Mouse (Mus musculus) urinary bladder, postnatal 10 days (tissue): ENCODE data around the gene Ccdc148.

Source experiments
- DNase-seq: peaks from one replicate; pipeline ENCODE4 v3.0.0; 2022; ENCODE audit warnings: low spot score

Gene Ccdc148

GRCm38 (mm10) chr2:59049686-59050085, 110.8 kb downstream of the Ccdc148 start:
- DNase-seq: no peak

GRCm38 (mm10) chr2:59048775-59049451, 111.6 kb downstream of the Ccdc148 start:
- DNase-seq: no peak

DNA sequence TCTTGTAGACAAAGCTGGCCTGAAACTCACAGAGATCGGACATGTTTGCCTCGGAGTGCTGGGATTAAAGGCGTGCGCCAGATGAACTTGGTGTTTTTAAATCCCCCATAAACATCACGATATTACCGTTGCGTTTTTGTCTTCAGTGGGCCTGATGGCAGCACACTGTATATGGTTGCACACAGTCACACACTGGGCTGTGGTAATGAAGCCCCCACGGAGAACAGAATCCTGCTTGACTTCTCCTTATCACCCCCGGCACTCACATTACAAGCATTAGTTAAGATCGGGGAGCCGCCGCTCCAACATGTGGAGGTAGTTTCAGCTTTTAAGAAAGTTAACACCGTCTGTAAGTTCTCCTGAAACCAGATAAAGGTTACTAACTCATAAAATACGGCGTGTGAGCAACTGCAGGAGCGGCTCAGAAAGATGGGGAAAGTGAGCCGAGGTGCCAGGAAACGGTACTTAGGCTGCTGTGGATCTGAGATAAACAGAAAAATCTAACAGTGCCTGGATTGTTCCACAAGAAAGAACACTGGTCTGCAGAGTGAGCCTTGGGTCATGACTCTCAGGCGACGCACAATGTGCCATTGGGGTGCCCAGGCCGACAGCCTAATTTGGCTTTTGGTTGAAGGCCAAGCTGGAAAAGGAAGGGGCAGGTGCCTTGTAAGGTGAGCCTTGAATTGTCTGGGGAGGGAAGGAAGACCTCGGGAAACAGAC, 117.0 kb downstream of the Ccdc148 start:
- no peak for DNase-seq

GRCm38 (mm10) chr2:59042616-59043015, 117.9 kb downstream of the Ccdc148 start:
- no peak for DNase-seq

- DNase-seq: no peak
Measured at GRCm38 (mm10) chr2:59036433-59036832, 124.0 kb downstream of the Ccdc148 start.

GRCm38 (mm10) chr2:59035206-59035605, 125.3 kb downstream of the Ccdc148 start:
- no peak for DNase-seq

GRCm38 (mm10) chr2:59034281-59034680, 126.2 kb downstream of the Ccdc148 start:
- no peak for DNase-seq

- DNase-seq: no peak
Measured at GRCm38 (mm10) chr2:59024558-59024957, 135.9 kb downstream of the Ccdc148 start.

GRCm38 (mm10) chr2:59007356-59007755, 153.1 kb downstream of the Ccdc148 start:
- no peak for DNase-seq

DNA sequence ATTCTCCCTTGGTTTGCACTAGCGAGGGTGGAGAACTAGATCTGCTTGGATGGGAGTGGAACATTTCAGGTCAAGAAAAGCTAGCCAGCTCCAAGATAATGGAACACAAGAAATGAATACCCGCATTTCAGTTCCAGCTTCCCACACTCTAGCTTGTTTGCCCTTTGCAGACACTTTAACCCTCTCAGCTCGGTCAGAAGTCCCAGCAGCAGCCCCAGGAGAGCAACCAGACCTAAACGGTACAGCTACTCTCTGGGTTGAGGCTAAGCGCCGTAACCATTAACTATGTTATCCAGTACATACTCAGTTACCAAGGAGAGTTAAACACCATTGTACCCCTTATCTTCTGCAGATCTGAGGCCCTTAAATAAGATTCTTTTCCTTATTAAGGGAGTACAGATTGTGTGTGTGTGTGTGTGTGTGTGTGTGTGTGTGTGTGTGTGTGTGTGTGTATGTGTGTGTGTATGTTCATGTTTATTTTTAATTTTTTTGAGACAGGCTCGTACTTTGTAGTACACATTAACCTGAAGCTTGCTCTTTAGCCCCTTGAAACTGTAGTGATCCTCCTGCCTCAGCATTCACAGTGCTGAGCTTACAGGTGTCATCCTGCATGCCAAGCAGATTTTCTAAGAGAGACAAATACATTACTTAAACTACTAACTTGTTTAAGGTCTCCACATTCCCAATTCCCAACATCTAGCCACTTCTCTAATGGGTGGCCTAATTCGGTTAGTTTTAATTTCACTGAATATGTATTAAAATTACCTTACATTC, 153.7 kb downstream of the Ccdc148 start:
- DNase-seq: no peak

DNA sequence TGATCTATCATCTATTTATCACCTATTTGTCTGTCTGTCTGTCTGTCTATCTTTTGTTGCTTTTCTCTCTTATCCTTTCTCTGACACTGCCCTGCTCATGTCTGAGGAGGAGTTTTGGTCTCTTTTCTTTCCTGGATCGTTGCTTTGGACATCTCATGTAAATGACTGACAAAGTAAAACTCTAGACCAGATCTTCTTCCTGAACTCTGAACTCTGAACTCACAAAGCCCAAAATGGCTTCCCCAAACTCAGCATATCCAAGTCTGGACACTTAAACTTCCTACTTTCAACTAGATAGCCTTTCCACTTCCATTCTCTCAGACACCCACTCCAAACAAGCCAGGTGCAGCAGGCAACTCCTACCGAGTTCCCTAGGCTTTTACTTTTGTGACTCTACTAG, 163.3 kb downstream of the Ccdc148 start:
- DNase-seq: no peak

- DNase-seq: no peak
Measured at GRCm38 (mm10) chr2:58992431-58993191, 167.9 kb downstream of the Ccdc148 start.

DNA sequence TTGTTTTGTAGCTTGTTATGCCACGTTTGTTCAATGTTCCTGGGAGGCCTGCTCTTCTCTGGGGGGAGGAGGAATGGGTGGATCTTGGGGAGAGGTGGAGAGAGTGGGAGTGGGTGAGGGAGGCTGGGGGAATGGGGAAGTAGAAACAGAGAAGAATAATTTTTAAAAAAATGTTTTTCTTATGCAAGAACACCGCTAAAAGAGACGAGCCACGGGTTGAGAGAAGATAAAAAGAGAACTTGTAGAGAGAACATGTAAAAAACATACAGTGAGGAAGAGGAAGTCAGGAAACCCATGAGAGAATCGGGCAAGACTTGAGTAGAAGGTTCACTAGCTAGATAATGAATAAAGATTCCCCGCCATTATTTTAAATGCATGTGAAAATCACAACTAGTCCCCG, 182.4 kb downstream of the Ccdc148 start:
- no peak for DNase-seq

- DNase-seq: no peak
Measured at GRCm38 (mm10) chr2:58971507-58972275, 188.8 kb downstream of the Ccdc148 start.

DNA sequence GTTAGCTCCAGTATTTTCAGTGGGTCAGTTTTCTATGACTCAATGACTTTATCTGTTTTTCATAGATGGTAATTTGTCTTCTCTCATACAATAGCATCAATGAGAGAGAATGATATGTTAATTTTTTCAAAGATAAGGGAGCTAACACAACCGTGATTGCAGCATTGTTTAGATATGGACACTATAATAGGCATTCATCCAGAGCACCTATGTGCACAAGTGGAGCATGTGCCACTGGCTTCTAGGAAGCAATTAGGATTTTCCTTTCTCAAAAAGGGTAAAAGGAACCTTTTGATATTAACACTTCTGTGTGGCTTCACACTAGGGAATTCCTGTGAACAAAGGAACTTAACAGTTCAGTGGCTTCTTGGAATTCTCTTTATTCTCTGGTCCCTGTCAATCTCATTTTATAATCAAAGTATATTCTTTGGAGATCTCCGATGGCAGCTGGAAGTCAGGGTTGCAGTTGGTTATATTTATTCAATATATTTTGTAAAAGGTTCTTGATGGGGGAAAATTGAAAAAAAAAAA, 203.6 kb downstream of the Ccdc148 start:
- DNase-seq: no peak

- no peak for DNase-seq
Measured at GRCm38 (mm10) chr2:58956351-58956750, 204.1 kb downstream of the Ccdc148 start.

- no peak for DNase-seq
Measured at GRCm38 (mm10) chr2:58952101-58952500, 208.4 kb downstream of the Ccdc148 start.

DNA sequence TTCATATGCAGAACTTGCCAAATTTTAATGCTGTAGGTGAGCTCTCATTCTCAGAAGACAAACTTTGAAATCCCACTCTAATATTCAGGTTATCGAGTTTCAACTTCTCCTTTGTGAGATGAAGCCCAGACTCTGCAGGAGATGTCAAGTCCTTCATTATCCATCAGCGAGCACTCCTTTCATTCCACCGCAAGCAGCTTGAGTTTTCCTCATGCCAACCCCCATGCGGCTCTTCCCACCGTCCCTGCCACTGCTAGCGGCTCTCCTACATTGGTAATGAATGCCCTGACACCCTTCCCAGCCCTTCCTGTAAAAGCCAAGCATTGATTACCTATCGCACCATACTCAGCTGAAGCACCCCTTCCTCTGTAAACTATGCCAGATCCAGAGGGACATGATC, 211.7 kb downstream of the Ccdc148 start:
- DNase-seq: no peak

GRCm38 (mm10) chr2:58941361-58941760, 219.1 kb downstream of the Ccdc148 start:
- no peak for DNase-seq

DNA sequence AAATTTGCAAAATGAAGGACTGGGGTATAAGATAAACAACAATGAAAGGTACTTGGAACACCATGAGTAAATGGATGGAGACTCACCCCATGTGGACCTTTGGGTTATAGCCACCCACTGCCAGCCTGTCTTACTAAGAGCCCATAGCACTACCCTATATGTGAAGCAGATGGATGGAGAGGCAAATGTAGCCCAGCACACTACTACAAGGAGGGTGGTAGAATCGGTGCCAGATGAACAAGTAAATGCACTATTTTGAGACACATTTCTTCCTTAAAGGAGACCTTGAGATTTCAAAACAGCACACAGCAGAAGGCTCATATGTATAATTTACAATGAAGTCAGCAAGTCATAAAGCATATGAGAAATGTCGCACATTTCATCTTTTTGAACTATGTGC, 234.9 kb downstream of the Ccdc148 start:
- DNase-seq: no peak

GRCm38 (mm10) chr2:58918351-58918750, 242.1 kb downstream of the Ccdc148 start:
- no peak for DNase-seq
